ENCODE assay signal across 25 mouse cellular contexts in the genomic region with DNA sequence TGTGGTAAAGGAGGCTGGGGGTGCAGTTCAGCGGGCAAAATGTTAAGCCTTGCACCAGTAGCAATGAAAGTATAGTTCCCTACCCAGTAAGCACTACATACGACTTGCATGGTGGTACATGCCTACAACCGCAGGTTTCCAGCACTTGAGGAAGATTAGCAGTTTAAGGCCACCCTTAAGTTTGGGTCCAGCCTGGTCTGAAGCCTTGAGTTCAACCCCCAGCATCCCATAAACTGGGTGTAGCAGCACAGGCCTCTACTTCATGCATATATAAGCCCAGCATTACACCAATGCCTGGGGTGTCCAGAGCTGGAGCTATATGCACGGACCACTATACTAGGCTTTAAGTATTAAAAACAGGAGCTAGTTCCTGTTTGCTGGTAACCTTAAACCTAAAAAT. TPM values are rescaled to one million over a fixed set of nuclear protein-coding genes. Genes with fewer than 3 reads are reported as not detected.
"Had no signal": no experiment of that assay in that cellular context is flagged by ENCODE, and none has a peak within 500 bp of the region (broad histone marks: within the 10 kb centered on the region; RNA-seq: fewer than 3 reads in every experiment).

No protein-coding gene starts in this region.

- H3K9me3 ChIP-seq: neural tube, embryonic 13.5 days; neural tube, embryonic 15.5 days; stomach, embryonic 15.5 days had no signal

- H3K4me3 ChIP-seq: neural tube, embryonic 13.5 days; neural tube, embryonic 15.5 days; stomach, embryonic 15.5 days had no signal

- H3K9ac ChIP-seq: neural tube, embryonic 13.5 days; neural tube, embryonic 15.5 days; stomach, embryonic 15.5 days had no signal

- H3K27me3 ChIP-seq: neural tube, embryonic 13.5 days; neural tube, embryonic 15.5 days; stomach, embryonic 15.5 days had no signal

- H3K27ac ChIP-seq: neural tube, embryonic 13.5 days; neural tube, embryonic 15.5 days; stomach, embryonic 15.5 days; stomach, postnatal 0 days had no signal

- DNase-seq: retina, postnatal 1 day; right cerebral cortex, adult 18-20 months; right cerebral cortex, postnatal 14 days; right cerebral cortex, postnatal 25 days; right cerebral cortex, postnatal 4 days; spleen, adult 18-20 months; thymus, adult 18-20 months; thymus, adult 2 months; thymus, postnatal 14 days; thymus, postnatal 25 days; thymus, postnatal 36 days; thymus, postnatal 4 days had no signal

- H3K4me1 ChIP-seq: neural tube, embryonic 13.5 days; neural tube, embryonic 15.5 days; stomach, embryonic 15.5 days had no signal

- H3K4me2 ChIP-seq: neural tube, embryonic 13.5 days; neural tube, embryonic 15.5 days; stomach, embryonic 15.5 days had no signal

RNA-seq across cellular contexts. Expression of gene Msmb, which starts 42.0 kb away (rescaled TPM):
- total RNA-seq: neutrophil, adult 5-6 weeks had no signal
- polyA plus RNA-seq: neural tube, embryonic 13.5 days; neural tube, embryonic 14.5 days; neural tube, embryonic 15.5 days; small intestine, adult 2 months; spleen, adult 2 months; stomach, embryonic 14.5 days; stomach, embryonic 15.5 days; stomach, embryonic 16.5 days; stomach, postnatal 0 days; testis, adult 2 months; thymus, adult 2 months; thymus, postnatal 0 days; urinary bladder, adult 2 months had no signal
